Mouse (Mus musculus) embryonic facial prominence, embryonic 10.5 days (tissue): ENCODE results near the gene Mlxip. TPM values are rescaled to one million over a fixed set of nuclear protein-coding genes. Genes with fewer than 3 reads are reported as not detected.

ENCODE experiments used
- DNase-seq: peaks from one replicate; pipeline ENCODE4 v3.0.0-alpha.2; 2017; ENCODE audit warnings: low spot score
- H3K27ac ChIP-seq: fragments of 300-500 bp; sonication (generic); replicated peaks from 2 replicates; pipeline ENCODE4 v1.5.1; 2016; ENCODE audit warnings: mild to moderate bottlenecking
- H3K27me3 ChIP-seq: fragments of 300-500 bp; sonication (generic); replicated peaks from 2 replicates; pipeline ENCODE4 v1.6.1; 2016; ENCODE audit warnings: low read depth, mild to moderate bottlenecking; ENCODE audit not compliant: poor library complexity, severe bottlenecking
- H3K36me3 ChIP-seq: fragments of 300-500 bp; sonication (generic); replicated peaks from 2 replicates; pipeline ENCODE4 v1.6.1; 2016; ENCODE audit warnings: mild to moderate bottlenecking, moderate library complexity
- H3K4me1 ChIP-seq: fragments of 300-500 bp; sonication (generic); 2 replicates; pipeline ENCODE4 v1.6.1; 2016
- H3K4me3 ChIP-seq: fragments of 300-500 bp; sonication (generic); 2 replicates; pipeline ENCODE4 v1.5.1; 2016; ENCODE audit warnings: mild to moderate bottlenecking, moderate library complexity
- H3K9me3 ChIP-seq: fragments of 300-500 bp; sonication (generic); 2 replicates; pipeline ENCODE4 v1.6.1; 2016; ENCODE audit warnings: mild to moderate bottlenecking
- WGBS: fragments of 180-500 bp; shearing (Covaris S2); methylation state at CpG from one replicate; pipeline ENCODE4 v1.1.7; 2016; 5-methylcytosine and 5-hydroxymethylcytosine counted together
- polyA plus RNA-seq: library from polyadenylated mRNA; unstranded; fragments of >200 nt; fragmentation: Nextera tagmentation; extraction: Ambion mirVana; gene quantifications from 2 replicates; pipeline ENCODE4 v1.2.1, GENCODE M21; 2016

The Mlxip gene
- polyA plus RNA-seq, 1 experiment from 2014 or later, result 18.6 TPM

DNA sequence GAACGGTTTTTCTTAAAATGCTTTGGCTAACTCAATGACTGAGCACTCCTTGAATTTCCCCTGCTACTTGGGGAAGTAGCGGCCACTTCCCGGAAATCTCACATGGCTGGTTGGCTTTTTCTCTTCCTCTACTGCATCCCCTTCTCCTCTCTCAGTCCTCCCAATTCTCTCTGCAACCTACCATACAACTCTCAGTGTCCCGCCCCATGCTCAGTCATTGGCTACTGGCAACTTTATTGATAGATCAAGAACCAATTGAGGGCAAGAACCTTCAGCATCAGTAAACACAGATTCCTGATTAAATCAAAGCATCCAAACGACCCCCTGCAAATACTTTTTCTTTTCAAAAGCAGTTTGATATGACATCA is 3.2 kb upstream of the Mlxip start:
- H3K36me3 ChIP-seq, result no peaks in the 10 kb centered on the region
- 7% methylated on average over 5 of the region's 5 CpGs for WGBS
- no peaks in the 10 kb centered on the region for H3K27me3 ChIP-seq
- peak overlapping the region; percentile 51 for H3K27ac ChIP-seq
- no peaks in the 10 kb centered on the region for H3K9me3 ChIP-seq
- peaks cover 49% of the 10 kb centered on the region for H3K4me1 ChIP-seq
- DNase-seq, result peak; percentile 59
- peak overlapping the region; percentile 57 for H3K4me3 ChIP-seq

DNA sequence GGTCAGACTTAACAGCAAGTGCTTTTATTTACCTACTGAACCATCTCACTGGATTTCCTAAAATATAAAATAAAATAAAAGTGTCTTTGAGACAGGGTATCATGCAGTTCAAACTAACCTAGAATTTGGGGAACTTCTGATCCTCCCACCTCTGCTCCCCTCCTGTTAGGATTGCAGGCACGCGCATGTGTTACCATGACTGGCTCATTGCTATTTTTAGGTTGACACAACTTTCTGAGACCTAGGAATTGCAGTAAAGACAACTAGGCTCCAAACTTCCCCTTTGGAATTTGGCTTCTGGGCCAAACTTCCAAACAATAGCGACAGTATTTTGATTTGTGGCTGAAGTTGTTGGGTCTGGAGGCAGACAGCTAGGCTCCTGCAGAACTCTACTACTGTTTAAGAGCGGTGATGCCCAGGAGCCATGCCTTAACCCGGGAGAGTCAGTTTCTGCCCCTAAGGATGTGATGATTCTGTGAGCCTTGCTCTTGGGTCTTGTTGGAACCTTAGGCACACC is 754 bp upstream of the Mlxip start:
- 31% methylated on average over 5 of the region's 5 CpGs for WGBS

DNA sequence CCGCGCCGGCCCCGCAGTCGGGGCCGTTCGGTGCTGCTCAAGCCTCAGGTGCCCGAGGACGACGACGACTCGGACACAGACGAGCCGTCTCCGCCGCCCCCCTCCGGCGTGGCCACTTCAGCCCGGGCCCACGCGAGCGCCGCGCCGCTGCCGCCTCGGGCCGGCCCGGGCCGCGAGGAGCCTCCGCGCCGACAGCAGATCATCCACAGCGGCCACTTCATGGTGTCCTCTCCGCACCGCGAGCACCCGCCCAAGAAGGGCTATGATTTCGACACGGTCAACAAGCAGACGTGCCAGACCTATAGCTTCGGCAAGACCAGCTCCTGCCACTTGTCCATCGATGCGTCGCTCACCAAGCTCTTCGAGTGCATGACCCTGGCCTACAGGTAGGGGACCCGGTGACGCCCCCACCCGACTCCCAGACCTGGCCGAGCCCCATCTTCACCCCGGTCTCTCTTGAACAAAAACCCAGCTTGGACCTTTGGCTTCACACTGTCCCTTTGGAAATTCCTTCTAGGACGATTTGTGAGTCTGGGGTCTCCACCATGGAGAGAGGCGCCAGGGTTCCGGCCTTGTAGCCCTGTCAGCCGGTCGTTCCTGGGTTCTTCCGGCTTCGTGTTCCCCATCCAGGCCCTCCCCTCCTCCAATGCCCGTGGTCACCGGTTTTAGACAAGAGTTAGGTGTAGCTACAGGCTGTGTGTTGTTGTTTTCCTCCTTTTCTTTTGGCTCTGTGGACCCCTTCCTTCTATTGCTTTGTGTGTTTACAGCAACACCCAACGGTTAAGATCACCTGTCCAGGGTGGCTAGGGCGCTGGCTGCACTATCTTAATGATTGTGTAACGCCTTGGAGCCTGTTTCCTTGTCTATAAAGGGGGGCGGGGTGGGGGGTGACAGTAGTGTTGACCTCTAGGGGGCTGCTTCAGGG is 621 bp downstream of the Mlxip start:
- DNase-seq, result peak; percentile 62
- Histone ChIP-seq H3K9me3 (no peaks in the 10 kb centered on the region), H3K27me3 (no peaks in the 10 kb centered on the region), H3K4me1 (peaks cover 54% of the 10 kb centered on the region), H3K36me3 (peaks cover 4% of the 10 kb centered on the region; the same call in 1 of the 2 replicates), H3K4me3 (peak overlapping the region; percentile 97), H3K27ac (peak overlapping the region; percentile 95)
- under 1% methylated on average over 65 of the region's 65 CpGs for WGBS

More for the DNA sequence above, 754 bp upstream of the Mlxip start:
- Histone ChIP-seq H3K9me3 (no peaks in the 10 kb centered on the region), H3K27me3 (no peaks in the 10 kb centered on the region), H3K27ac (peak overlapping the region; percentile 95), H3K4me3 (peak overlapping the region; percentile 97), H3K4me1 (peaks cover 61% of the 10 kb centered on the region), H3K36me3 (peaks cover 4% of the 10 kb centered on the region; the same call in 1 of the 2 replicates)
- no peak for DNase-seq

DNA sequence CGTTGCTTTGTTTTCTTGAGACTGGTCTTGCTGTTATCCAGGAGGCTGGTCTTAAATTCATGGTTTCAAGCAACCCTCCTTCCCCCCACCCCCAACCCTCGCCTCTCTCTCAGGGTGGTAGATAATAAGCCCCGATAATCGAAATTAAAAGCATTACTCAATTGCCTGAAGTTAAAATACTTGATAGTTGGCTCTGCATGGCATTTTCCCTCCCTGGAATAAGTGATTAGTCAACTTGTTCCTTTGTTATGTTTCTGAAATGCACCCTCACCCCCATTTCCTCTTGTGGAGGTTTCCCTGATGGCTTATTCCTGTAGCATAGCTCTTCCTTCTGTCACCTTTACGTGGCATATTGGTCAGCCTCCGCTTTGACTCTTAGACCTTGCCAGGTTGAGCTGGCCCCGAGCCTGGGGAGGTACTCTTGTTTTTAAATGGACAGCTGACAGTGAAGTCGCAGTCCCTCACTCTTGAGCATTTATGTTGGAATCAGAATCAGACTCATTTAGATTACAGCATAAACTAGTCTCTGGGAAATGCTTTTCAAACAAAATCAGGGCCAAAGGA is 2.4 kb downstream of the Mlxip start:
- peaks cover 41% of the 10 kb centered on the region for H3K4me1 ChIP-seq
- peaks cover 4% of the 10 kb centered on the region; the same call in 1 of the 2 replicates for H3K36me3 ChIP-seq
- H3K27ac ChIP-seq, result no peak overlapping the region
- H3K4me3 ChIP-seq, result peak overlapping the region; percentile 97; the same call in 1 of the 2 replicates
- DNase-seq, result no peak
- H3K27me3 ChIP-seq, result no peaks in the 10 kb centered on the region
- 75% methylated on average over 8 of the region's 8 CpGs for WGBS
- no peaks in the 10 kb centered on the region for H3K9me3 ChIP-seq

DNA sequence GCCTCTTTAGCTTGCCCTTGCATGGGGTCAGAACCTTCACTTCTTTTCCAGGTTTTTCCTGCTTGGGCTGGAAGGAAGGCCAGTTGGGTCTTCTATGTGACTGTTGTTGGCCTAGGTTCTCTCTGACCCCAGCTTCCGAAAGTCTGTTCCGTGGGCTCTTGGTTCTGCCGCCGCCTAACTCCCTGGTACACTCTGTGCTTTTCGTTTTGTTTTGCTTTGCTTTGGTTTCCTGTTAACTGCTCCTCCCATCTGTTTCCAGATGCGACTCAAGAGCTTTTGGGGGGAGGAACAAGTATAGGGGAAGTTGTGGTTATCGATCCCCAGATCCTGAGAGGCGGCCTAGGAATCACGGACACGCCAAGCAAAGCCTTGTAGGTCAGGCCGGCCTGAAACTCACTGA is 3.2 kb downstream of the Mlxip start:
- no peaks in the 10 kb centered on the region for H3K9me3 ChIP-seq
- WGBS, result 80% methylated on average over 11 of the region's 11 CpGs

DNA sequence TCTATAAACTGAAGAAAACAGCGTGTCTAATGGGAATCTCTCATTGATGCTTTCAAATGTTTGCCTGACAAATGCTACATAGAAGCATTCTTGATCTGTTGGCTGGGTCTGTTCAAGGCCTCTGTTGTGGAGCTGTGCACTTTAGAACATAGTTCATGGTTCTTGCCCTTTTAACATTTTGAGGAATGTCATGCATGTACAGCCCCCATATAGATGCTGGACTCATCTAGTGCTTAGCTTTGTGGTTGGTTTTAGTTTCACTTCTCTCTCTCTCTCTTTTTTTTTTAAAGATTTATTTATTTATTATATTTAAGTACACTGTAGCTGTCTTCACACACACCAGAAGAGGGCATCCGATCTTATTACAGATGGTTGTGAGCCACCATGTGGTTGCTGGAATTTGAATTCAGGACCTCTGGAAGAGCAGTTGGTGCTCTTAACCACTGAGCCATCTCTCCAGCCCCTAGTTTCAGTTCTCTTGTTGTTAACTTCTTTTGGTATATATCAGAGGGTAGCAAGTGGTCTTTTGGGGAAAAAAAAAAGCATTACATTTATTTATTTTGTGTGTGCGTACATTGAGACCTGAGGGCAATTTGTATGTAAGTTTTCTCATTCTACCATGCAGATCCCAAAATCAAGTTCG is 4.4 kb downstream of the Mlxip start:
- DNase-seq, result no peak
- H3K9me3 ChIP-seq, result no peaks in the 10 kb centered on the region
- H3K4me3 ChIP-seq, result no peak overlapping the region
- peaks cover 34% of the 10 kb centered on the region for H3K4me1 ChIP-seq
- H3K27me3 ChIP-seq, result no peaks in the 10 kb centered on the region
- H3K27ac ChIP-seq, result no peak overlapping the region
- WGBS, result 91% methylated on average over 4 of the region's 4 CpGs
- H3K36me3 ChIP-seq, result peaks cover 4% of the 10 kb centered on the region; the same call in 1 of the 2 replicates

More for the DNA sequence above, 3.2 kb downstream of the Mlxip start:
- Histone ChIP-seq H3K27me3 (no peaks in the 10 kb centered on the region), H3K4me3 (peak overlapping the region; percentile 23), H3K27ac (no peak overlapping the region), H3K4me1 (peaks cover 41% of the 10 kb centered on the region), H3K36me3 (peaks cover 4% of the 10 kb centered on the region; the same call in 1 of the 2 replicates)
- no peak for DNase-seq

DNA sequence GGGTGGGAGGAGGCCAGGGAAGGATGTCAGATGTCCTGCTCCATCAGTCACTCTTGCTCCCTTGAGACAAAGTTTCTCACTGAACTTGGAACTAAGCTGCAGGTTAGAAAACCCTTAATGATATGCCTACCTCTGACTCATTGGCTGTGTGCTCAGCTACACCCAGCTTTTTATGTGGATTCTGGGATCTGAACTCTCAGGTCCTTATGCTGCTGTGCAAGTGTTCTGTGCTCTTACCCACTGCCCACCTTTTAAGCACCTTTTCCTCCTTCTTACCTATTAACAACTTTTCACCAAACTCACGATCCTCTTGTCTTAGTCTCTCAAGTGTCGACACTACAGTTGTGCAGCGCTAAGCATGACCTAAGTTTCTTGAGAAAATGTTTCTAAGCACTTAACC is 9.9 kb downstream of the Mlxip start:
- Histone ChIP-seq H3K4me3 (no peak overlapping the region), H3K9me3 (no peaks in the 10 kb centered on the region), H3K36me3 (peaks cover 6% of the 10 kb centered on the region; the same call in 1 of the 2 replicates), H3K4me1 (0 out of 2 replicates have a peak, but pooled peaks cover 5% of the 10 kb centered on the region), H3K27ac (no peak overlapping the region), H3K27me3 (no peaks in the 10 kb centered on the region)
- WGBS, result 96% methylated on average over 3 of the region's 3 CpGs
- DNase-seq, result no peak

DNA sequence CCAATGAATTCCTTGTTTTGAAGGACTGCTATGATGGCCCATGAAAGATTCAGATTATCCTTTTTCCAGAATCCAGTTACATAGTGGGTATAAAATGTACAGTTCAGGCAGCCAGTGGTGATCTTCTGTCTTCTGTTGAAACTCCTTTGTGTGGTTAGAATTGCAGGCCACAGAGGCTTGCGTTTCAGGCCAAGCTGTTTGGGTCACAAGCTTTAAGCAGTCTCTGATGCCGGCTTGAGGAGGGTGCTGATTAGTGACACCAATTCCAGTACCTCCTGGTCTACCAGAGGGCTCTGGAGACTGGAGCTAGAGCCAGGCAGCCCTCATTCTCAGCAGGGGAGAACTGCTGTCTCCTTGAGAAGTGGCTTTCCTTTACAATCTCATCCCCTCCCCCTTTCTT is 12.4 kb downstream of the Mlxip start:
- H3K4me3 ChIP-seq, result no peak overlapping the region
- no peaks in the 10 kb centered on the region for H3K27me3 ChIP-seq
- 0 out of 2 replicates have a peak, but pooled peaks cover 5% of the 10 kb centered on the region for H3K4me1 ChIP-seq
- no peak overlapping the region for H3K27ac ChIP-seq
- H3K36me3 ChIP-seq, result peaks cover 28% of the 10 kb centered on the region
- no peaks in the 10 kb centered on the region for H3K9me3 ChIP-seq
- no peak for DNase-seq
- 57% methylated on average over 2 of the region's 2 CpGs for WGBS

DNA sequence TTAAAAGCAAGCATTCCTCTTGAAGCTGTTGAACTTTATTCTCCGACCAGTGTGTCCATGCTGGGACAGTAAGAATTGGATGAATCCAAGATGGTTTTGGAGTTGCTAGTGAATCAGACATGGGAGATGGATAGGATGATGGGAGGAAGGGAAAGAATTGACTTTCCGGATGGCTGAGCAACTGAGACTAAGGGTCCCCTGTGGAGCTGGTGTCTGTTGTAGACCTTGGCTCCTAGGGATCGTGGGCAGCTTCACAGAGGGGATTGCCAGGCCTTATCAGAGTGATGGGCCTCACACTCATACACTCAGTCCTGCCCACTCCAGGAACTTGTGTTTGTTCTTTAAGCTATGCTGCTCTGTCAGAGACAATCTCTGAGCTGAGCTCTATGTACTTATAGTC is 13.6 kb downstream of the Mlxip start:
- no peak for DNase-seq
- 67% methylated on average over 3 of the region's 3 CpGs for WGBS

DNA sequence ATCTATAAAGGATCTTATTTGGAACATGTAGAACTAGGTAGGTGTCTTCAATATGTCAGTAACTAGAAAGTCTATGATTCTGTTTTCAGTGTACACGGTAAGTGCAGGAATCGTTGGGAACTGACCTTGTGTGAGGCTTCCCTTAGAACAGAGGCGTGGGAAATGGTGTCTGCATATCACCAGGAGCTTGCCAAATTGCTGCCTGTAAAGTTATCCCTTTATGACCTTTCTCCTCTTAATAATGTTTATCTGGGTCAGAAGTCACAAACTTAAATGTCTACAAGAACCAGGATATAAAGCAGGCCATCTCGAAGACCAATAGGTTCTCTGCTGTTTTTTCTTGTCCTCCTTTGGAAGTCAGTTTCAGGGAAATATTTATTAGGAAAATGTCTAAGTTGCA is 17.6 kb downstream of the Mlxip start:
- Histone ChIP-seq H3K27ac (no peak overlapping the region), H3K9me3 (no peaks in the 10 kb centered on the region), H3K36me3 (peaks cover 26% of the 10 kb centered on the region), H3K4me1 (peaks cover 22% of the 10 kb centered on the region), H3K4me3 (no peak overlapping the region), H3K27me3 (no peaks in the 10 kb centered on the region)
- DNase-seq, result no peak
- WGBS, result 87% methylated on average over 4 of the region's 4 CpGs

More for the DNA sequence above, 13.6 kb downstream of the Mlxip start:
- Histone ChIP-seq H3K9me3 (no peaks in the 10 kb centered on the region), H3K27me3 (no peaks in the 10 kb centered on the region), H3K36me3 (peaks cover 28% of the 10 kb centered on the region), H3K4me1 (0 out of 2 replicates have a peak, but pooled peaks cover 5% of the 10 kb centered on the region), H3K4me3 (no peak overlapping the region), H3K27ac (no peak overlapping the region)

DNA sequence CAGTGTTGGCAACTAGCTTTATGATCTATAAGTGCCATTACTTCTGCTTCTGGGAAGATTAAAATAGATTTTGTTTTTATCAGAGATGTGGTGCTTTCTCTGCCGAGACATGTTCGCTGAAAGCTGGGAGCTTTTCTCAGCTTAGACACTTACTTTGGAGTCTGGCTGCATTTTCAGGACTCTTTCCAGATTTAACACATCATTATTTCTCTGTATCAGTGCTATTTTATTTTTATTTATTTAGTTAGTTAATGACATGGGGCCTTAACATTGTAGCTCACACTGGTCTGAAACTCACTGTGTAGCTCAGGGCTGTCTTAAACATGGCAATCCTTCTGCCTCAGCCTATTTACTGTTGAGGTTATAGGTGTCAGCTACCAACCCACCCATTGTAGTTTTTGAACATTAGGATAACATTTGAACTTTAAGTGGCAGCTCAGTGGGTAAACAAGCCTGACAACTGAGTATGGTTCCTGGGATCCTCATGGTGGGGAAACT is 19.3 kb downstream of the Mlxip start:
- no peaks in the 10 kb centered on the region for H3K27me3 ChIP-seq
- H3K9me3 ChIP-seq, result no peaks in the 10 kb centered on the region
- H3K36me3 ChIP-seq, result peaks cover 26% of the 10 kb centered on the region
- peaks cover 23% of the 10 kb centered on the region for H3K4me1 ChIP-seq
- 95% methylated on average over 2 of the region's 2 CpGs for WGBS
- no peak overlapping the region for H3K4me3 ChIP-seq
- no peak overlapping the region for H3K27ac ChIP-seq
- DNase-seq, result no peak

DNA sequence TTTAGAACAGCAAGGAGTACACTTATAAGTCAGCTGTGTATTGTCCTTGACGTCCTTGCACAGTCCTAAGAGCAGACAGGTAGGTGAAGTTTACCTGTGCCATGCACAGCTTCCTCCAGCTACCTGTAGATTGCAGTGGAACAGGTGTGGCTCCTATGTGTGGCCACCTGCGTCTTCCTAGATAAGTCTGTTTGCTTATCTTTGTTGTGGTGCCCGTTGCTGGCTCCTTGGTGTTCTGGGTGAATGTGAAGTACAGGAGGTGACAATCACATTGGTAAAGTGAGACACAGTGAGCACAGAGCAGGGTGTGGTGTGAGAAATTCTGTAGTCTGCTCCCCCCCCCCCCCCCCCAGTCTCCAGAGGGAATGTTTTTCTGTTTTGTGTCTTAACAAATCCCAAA is 21.6 kb downstream of the Mlxip start:
- Histone ChIP-seq H3K27me3 (no peaks in the 10 kb centered on the region), H3K4me1 (peaks cover 31% of the 10 kb centered on the region), H3K4me3 (no peak overlapping the region), H3K9me3 (no peaks in the 10 kb centered on the region), H3K27ac (no peak overlapping the region), H3K36me3 (peaks cover 5% of the 10 kb centered on the region)
- WGBS, result 79% methylated on average over 3 of the region's 3 CpGs
- DNase-seq, result no peak
